Mouse (Mus musculus): ENCODE data around the gene Ssc5d.
"Not testable (repeated sequence)": the region's sequence is repeated elsewhere in the genome, so short reads cannot be mapped to it uniquely, and the experiment has no call there.

The Ssc5d gene

DNA sequence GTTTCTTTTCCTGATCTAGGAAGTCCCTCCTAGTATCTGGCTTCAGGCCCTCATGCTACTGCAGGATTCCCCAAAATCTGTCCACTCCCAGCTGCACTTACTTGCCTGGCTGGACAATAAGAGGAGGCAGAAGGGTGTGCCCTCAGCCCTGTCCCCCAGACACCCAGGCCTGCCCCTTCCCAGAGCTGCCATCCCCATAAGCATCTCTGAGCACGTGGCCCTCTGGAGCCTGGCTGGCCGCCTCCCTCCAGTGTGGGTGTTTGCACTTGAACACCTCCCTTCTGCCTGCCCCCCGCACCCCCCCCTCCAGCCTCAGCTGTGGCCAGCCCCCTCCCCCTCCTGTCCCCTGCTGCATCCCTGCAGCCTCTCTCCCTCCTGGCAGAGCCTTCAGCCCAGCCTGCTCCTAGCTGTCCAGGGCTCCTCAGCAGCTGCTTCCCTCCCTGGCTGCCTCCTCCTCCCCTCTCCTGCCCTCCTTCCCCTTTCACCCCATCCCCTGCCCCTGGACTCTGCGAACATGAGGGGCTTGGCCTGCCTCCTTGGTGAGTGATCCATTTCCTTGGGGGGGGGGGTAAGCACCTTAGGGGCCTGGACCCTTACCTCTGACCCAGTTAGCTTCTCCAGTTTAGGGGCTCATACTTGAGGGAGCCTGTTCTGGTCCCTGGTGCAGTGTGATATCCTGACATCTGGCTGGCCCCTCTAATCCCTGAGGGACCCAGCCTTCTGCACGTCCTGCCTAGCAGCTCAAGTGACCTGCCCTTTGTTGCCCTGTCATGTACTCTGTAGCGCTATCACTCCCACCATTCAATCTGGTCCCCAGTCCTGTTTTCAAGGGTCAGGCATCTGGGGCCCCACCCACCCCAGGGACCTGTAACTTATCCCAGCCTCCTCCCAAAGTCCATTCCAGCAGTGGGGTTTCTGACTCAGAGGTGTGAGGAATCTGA lies at the start of gene Ssc5d:
TSS of gene Ssc5d (plus strand) at position 345 of the 941 bp plus-strand sequence.
- no peak for DNase-seq (ENCODE audit: low spot score)

- peak; percentile 72 for DNase-seq (ENCODE audit: low spot score)
Measured at GRCm38 (mm10) chr7:4876753-4877221, 48.8 kb upstream of the Ssc5d start, which contains the start of gene Isoc2a. TSS of gene Isoc2a (plus strand) at chr7:4877153.

DNA sequence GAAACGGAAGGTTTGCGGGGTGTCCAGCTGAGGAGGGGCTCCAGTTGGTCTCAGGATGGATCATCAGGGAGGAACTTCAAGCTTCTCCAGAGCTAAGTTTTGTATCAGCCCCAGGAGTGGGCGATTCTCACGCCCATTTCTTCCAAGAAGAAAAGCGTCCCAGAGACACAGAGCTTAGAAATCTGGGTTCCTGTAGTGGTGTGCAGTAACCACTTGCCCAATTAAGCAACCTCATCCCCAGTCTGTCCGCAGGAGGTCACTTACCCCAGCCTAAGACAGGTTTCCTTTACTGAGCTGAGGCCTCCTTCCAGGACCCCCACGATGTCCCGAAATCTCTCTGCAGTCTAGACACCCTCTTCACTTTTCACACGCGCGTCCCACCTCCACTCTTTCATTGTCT lies 48.4 kb upstream of the Ssc5d start:
- no peak for DNase-seq (ENCODE audit: low spot score)

GRCm38 (mm10) chr7:4878186-4878585 lies 47.4 kb upstream of the Ssc5d start:
- DNase-seq (ENCODE audit: low spot score): no peak

DNA sequence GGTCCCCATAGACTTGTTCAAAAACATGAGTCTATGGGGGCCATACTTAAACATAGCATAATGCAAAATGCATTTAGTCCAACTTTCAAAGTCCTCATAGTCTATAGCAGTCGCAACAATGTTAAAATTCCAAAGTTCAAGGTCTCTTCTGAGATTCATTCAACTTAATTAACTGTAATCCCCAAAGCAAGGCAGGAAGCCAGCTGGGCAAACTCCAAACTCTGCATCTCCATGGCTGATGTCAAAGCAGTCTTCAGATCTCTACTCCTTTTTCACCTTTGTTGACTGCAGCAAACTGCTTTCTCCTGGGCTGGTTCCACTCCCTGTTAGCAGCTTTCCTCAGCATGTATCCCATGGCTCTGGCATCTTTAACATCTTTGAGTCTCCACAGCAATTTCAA lies 46.5 kb upstream of the Ssc5d start:
- DNase-seq (ENCODE audit: low spot score): not testable (repeated sequence)

DNA sequence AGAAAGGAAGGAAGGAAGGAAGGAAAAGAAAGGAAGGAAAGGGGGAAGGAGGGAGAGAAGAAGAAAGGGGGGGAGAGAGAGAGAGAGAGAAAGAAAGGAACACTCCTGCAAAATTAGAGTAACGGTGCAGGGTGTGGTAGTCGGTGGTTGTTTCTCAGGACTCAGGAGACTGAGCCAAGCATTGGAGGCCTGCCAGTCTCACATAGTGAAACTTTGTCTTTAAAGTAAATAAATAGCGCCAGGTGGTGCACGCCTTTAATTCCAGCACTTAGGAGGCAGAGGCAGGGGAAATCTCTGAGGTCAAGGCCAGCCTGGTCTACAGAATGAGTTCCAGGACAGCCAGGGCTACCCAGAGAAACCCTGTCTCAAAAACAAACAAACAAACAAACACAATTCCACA lies 38.9 kb upstream of the Ssc5d start:
- DNase-seq (ENCODE audit: low spot score): no peak

- no peak for DNase-seq (ENCODE audit: low spot score)
Measured at GRCm38 (mm10) chr7:4895186-4895585, 30.4 kb upstream of the Ssc5d start.

- no peak for DNase-seq (ENCODE audit: low spot score)
Measured at GRCm38 (mm10) chr7:4898851-4899648, 26.5 kb upstream of the Ssc5d start.

GRCm38 (mm10) chr7:4899649-4900522 lies 25.7 kb upstream of the Ssc5d start:
- no peak for DNase-seq (ENCODE audit: low spot score)

GRCm38 (mm10) chr7:4900523-4900851 lies 25.1 kb upstream of the Ssc5d start:
- no peak for DNase-seq (ENCODE audit: low spot score)

DNA sequence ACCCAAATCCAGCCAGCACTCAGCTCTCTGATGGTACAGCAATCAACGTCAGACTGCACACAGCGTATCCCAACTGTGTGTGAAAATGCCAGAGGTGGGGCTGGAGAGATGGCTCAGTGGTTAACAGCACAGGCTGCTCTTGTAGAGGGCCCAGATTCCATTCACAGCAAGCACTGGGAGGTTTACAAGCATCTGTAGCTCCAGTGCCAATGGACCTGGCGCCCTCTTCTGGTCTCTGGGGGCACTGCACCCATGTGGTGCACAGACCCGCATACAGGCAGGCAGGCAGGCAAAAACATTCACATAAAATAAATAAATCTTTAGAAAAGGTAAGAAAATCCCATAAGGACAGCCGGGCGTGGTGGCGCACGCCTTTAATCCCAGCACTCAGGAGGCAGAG lies 24.4 kb upstream of the Ssc5d start:
- DNase-seq (ENCODE audit: low spot score): no peak

DNA sequence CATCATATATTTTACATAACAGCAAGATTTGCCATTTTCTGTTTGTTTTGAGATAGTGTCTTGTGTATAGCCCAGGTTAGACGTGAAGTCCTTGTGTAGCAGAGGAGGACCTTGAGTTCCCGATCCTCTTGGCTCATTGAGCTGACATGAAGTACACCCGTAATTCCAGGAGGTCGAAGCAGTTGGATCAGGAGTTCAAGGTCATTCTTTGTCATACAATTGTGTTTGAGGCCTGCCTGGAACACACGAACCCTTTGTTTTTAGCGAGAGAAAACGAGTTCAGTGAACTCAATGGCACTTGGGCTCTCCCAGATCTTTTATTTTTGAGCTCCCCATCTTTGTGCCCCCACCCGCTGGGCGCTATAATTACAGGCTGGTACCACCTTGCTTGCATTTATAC lies 23.2 kb upstream of the Ssc5d start:
- DNase-seq (ENCODE audit: low spot score): no peak

GRCm38 (mm10) chr7:4906466-4906950 lies 19.1 kb upstream of the Ssc5d start, which contains the start of gene Gm36210:
TSS of gene Gm36210 (minus strand) at chr7:4906516.
- DNase-seq (ENCODE audit: low spot score): no peak

- DNase-seq (ENCODE audit: low spot score): peak; percentile 58
Measured at GRCm38 (mm10) chr7:4911561-4911960, 14.0 kb upstream of the Ssc5d start.

DNA sequence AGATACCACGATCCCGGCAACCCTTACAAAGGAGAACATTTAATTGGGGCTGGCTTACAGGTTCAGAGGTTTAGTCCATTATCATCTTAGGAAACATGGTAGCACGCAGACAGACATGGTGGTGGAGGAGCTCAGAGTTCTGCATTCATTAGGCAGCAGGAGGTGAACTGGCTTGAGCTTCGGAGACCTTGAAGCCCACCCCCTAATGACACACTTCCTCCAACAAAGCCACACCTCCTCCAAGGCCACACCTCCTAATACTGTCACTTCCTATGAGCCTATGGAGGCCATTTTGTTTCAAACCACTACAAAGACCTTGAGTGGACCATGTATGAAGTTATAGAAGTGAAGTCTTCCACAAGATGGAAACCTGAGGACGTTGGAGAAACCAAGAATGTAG lies 13.3 kb upstream of the Ssc5d start:
- no peak for DNase-seq (ENCODE audit: low spot score)

DNA sequence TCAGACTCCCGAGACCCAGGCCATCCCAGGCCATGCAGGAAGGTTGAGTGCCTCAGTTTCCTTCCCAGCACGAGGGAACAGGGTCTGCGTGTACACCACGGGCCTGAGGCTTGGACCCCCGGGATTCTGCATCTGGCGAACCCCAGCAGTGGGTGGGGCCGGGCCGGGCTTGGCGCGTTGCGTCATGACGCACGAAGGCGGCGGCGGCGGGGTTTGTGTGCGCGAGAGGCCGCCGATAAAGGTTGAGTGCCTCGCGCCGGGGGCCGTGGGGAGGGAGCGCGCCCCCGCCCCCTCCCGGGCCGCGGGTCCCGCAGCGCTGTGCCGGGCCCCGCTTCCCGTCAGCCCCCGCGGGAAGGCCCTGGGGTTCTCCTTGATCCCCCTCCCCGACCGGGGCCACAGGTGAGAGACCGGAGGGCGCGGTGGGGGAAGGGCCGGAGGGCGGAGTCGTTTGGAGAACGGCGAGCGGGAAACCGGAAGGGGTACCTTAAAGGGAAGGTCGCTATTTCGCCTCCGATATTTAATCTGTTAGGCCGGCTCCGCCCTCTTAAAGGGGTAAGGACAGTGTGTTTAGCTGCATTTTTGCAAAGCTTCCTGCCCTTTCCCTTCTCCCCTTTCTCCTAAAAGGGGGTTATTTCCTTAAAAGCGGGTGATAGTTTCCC lies 10.4 kb upstream of the Ssc5d start, which contains the start of gene Zfp628:
TSS of gene Zfp628 (plus strand) at position 211 of the 659 bp plus-strand sequence.
- peak; percentile 95 for DNase-seq (ENCODE audit: low spot score)

GRCm38 (mm10) chr7:4915669-4916416 lies 9.7 kb upstream of the Ssc5d start:
- DNase-seq (ENCODE audit: low spot score): no peak

DNA sequence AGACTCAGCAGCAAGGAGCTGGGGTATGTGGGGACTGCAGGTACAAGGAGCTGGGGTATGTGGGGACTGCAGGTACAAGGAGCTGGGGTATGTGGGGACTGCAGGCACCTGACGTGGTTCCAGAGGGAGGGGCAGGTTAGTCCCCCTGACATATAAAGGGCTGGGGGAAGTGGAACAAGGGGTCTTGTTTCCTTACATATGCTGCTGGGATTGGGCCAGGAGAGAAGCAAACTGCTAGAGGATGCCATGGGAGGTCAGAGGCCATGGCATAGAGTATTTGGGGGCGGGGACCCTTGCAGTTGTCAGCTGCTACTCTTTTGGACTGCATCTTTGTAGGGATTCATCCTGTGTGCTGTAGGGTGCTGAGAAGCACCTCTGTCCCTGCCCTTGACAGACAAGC lies 8.1 kb upstream of the Ssc5d start:
- no peak for DNase-seq (ENCODE audit: low spot score)

DNA sequence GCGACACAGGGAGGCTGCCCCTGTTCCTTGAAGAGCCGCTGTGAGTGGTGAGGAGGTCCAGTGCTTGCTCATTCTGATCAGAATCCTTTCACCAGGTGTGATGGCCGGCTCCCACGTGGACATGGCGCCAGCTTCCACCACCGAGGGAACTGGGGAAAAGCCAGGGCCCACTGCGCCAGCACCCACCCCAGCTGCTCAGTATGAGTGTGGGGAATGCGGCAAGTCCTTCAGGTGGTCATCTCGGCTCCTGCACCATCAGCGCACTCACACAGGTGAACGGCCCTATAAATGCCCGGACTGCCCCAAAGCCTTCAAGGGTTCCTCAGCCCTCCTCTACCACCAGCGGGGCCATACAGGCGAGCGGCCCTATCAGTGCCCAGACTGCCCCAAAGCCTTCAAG lies 6.9 kb upstream of the Ssc5d start:
- DNase-seq (ENCODE audit: low spot score): no peak

DNA sequence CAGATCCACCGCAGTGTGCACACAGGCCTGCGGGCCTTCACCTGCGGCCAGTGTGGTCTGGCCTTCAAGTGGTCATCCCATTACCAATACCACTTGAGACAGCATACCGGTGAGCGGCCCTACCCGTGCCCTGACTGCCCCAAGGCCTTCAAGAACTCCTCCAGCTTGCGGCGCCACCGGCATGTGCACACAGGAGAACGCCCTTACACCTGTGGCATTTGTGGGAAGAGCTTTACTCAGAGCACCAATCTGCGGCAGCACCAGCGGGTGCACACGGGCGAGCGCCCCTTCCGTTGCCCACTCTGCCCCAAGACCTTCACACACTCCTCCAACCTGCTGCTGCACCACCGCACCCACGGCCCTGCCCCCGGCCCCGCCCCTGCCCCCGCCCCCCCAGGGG lies 6.5 kb upstream of the Ssc5d start:
- DNase-seq (ENCODE audit: low spot score): no peak
